Mouse (Mus musculus) frontal cortex, adult (tissue): Measurements from ENCODE around the gene 4930550L24Rik.

Experiments
- ATAC-seq: cut with Nextera tagmentation; 2 replicates; pipeline ENCODE4 v1.9.2; 2017; ENCODE audit warnings: mild to moderate bottlenecking, moderate library complexity, mixed read lengths; ENCODE audit not compliant: low TSS enrichment

The 4930550L24Rik gene

DNA sequence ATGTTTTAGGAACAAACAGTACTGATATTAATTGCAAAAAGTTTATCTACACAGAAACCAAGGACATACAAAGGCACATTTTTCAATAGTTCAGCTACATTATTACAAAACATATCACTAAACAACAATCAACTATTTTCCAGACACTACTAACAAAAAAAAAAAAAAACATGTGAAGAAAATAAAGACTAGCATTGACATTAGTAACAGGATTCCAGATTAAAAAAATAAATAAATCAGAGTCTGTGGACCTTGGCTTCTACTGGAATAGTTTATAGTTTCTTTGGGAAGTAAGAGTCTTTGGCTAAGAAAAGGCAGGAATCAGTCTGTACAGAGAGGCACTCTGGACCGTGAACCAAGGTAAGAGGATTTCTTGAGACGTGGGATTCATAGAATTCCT, at the start of gene 4930550L24Rik:
Gene 4930550L24Rik, plus strand, starts transcription at position 301 of the 400 bp plus-strand sequence.
- ATAC-seq = no peak

DNA sequence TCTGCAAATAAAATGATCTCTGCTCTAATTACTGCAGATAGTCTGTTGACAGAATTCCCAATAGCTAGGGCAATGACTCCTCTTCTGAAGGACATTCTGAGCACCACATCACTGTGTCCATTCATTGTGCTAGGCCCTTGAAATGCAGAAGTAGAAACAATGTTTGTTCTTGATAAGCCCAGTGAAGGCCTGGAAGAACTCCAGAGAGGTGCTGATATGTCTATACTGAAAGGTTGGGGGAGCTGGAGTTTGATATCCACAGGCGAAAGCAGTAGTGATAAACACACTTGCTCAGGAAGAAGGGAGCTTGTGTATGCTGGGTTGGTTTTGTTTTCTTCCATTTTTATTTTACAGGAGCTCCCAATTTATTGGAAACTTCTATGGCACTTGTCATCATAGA, 8.4 kb upstream of the 4930550L24Rik start:
- ATAC-seq = no peak

DNA sequence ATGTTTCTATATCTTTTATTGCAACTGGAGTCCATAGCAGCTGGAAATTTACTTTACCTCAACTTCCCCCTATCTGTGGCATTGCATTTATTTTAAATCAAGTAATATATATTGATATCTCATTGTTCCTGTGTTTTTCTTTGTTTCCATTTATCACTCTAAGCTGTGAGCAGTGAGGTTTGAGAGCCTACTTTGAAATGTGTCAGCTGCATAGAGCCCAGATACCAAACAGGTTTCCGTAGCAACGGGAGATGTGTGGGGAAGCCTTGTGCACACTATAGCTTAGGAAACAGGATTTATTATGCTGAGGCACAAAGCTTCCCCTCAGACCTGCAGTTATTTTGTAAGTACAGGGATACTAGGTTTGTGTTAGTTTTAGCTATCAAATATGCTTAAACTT, 58.8 kb downstream of the 4930550L24Rik start:
- ATAC-seq = no peak
